Mouse (Mus musculus): ENCODE measurements around the gene Slc9a2. TPM values are rescaled to one million over a fixed set of nuclear protein-coding genes. Genes with fewer than 3 reads are reported as not detected.
"Not testable (repeated sequence)": the region's sequence is repeated elsewhere in the genome, so short reads cannot be mapped to it uniquely, and the experiment has no call there.

Slc9a2 gene
- polyA plus RNA-seq, 1 experiment, result 0.15 TPM

DNA sequence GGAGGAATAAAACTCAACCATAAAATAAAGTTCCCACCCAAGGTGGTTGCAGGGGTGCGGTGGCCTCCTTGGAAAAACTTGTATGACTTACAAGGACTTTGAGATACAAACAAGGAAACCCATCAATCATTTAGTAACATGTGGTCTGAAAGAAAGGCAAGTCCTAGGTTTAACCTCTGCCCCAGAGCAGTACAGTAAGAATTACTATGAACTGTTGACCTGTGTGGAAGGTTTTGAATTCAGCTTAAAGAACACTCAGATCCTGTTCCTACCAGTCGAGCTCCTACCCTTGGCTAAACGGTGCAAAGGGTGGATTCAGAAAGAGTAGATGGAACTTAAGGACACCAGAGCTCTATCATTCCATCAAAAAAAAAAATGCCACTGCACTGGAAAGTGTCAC, 16.1 kb downstream of the Slc9a2 start:
- H3K4me1 ChIP-seq (ENCODE audit: control insufficient read depth, insufficient read depth, low read length), result no peaks in the 10 kb centered on the region
- H3K4me3 ChIP-seq (ENCODE audit: insufficient read depth, low read length), result no peak overlapping the region
- H3K27ac ChIP-seq (ENCODE audit: insufficient read depth, low read depth, low read length), result no peak overlapping the region
- TF ChIP-seq CTCF (IDR thresholded peaks at IDR 0.05; ENCODE audit: low read depth, low read length), result no peak
- no peak for TF ChIP-seq POLR2A (IDR thresholded peaks at IDR 0.05; ENCODE audit: borderline replicate concordance, low read depth, low read length)

DNA sequence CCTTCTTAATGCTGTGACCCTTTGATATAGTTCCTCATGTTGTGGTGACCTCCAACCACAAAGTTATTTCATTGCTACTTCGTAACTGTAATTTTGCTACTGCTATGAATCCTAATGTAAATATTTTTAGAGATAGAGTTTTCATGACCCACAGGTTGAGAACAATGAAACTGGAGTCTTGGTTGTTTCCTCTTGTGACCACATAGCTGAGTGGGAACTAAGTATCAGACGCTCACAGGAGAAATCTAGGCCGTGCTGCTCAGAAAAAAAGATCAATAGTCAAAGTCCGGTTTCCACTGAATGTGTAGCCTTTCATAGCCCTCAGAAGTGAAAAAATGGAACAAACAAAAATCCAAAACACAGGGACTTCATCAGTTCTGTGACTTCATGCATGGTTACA, 24.7 kb downstream of the Slc9a2 start:
- no peak overlapping the region for H3K27ac ChIP-seq (ENCODE audit: insufficient read depth, low read depth, low read length)
- no peaks in the 10 kb centered on the region for H3K4me1 ChIP-seq (ENCODE audit: control insufficient read depth, insufficient read depth, low read length)
- TF ChIP-seq POLR2A (IDR thresholded peaks at IDR 0.05; ENCODE audit: borderline replicate concordance, low read depth, low read length), result no peak
- no peak for TF ChIP-seq CTCF (IDR thresholded peaks at IDR 0.05; ENCODE audit: low read depth, low read length)
- no peak overlapping the region for H3K4me3 ChIP-seq (ENCODE audit: insufficient read depth, low read length)

DNA sequence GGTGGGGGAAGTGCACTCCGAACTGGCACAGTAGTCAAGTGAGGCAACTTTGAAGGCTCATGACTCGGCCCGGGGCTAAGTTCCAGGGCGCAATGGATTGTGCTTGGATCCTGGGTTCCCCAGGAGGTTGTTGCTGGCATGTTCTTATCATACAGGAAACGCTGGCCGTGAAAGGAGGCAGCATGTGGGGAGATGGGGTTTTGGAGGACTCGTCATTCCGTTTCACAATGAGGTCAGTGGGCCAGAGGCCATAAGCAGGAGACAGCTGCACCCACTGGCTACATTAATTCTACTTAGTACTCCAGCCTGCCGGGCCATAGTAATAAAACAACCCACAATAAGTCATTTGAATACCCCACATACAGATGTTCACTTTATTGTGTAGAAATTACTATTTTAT, 34.6 kb downstream of the Slc9a2 start:
- no peak overlapping the region for H3K27ac ChIP-seq (ENCODE audit: insufficient read depth, low read depth, low read length)
- H3K4me1 ChIP-seq (ENCODE audit: control insufficient read depth, insufficient read depth, low read length), result no peaks in the 10 kb centered on the region
- H3K4me3 ChIP-seq (ENCODE audit: insufficient read depth, low read length), result no peak overlapping the region
- TF ChIP-seq POLR2A (IDR thresholded peaks at IDR 0.05; ENCODE audit: borderline replicate concordance, low read depth, low read length), result no peak
- TF ChIP-seq CTCF (IDR thresholded peaks at IDR 0.05; ENCODE audit: low read depth, low read length), result no peak

DNA sequence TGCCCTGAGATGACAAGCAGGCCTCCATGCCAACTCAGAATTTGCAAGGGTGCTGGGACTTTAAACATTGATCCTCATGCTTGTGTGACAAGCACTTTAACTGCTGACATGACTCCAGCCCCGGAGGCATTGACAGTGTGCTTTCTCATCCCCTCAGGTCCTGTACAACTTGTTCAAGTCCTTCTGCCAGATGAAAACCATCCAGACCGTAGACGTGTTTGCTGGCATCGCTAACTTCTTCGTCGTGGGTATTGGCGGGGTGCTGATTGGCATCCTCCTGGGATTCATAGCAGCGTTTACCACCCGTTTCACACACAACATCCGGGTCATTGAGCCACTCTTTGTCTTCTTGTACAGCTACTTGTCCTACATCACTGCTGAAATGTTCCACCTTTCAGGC, 45.7 kb downstream of the Slc9a2 start:
- Histone ChIP-seq H3K4me1 (ENCODE audit: control insufficient read depth, insufficient read depth, low read length) (no peaks in the 10 kb centered on the region), H3K4me3 (ENCODE audit: insufficient read depth, low read length) (no peak overlapping the region), H3K27ac (ENCODE audit: insufficient read depth, low read depth, low read length) (no peak overlapping the region)
- TF ChIP-seq CTCF (IDR thresholded peaks at IDR 0.05; ENCODE audit: low read depth, low read length), result no peak

DNA sequence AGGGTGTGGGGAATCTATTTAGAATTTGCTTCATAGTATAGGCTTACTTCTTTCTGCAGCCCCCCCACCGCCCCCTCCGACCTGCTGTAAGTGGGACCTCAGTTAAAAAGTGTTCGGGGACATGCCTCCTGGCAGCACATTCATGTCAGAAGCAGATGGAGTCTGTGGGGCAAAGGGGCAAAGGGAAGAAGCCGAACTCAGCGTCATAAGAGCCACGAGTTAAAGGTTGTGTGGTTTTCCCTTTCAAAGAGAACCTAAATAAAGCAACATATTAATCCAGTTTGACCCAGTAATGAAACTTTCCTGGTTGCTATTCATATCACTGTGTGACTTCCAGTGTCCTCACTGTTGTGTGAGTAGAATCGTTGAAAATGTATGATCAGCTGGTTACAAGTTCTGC, 47.0 kb downstream of the Slc9a2 start:
- H3K4me1 ChIP-seq (ENCODE audit: control insufficient read depth, insufficient read depth, low read length), result no peaks in the 10 kb centered on the region
- TF ChIP-seq CTCF (IDR thresholded peaks at IDR 0.05; ENCODE audit: low read depth, low read length) (no peak), POLR2A (IDR thresholded peaks at IDR 0.05; ENCODE audit: borderline replicate concordance, low read depth, low read length) (no peak)
- no peak overlapping the region for H3K27ac ChIP-seq (ENCODE audit: insufficient read depth, low read depth, low read length)

DNA sequence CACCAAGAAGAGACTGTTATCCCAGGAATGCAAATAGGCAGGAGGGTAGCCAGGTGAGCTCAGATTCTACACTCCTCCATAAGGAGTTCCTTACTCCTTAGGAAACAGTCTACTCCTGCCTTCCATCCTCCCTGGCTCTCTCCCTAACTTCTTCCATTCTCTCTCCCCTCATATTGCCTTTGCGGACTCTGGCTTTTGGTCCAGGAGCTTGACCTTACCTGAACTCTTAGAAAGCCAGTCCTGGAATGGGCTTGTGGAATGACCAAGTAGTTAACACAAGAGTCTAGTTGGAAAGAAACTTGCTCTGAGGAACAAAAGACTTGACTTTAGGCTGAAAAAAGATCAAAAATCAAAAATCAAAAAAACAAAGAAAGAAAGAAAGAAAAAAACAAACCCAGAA, 48.3 kb downstream of the Slc9a2 start:
- TF ChIP-seq POLR2A (IDR thresholded peaks at IDR 0.05; ENCODE audit: borderline replicate concordance, low read depth, low read length), result no peak
- TF ChIP-seq CTCF (IDR thresholded peaks at IDR 0.05; ENCODE audit: low read depth, low read length), result no peak
- no peak overlapping the region for H3K4me3 ChIP-seq (ENCODE audit: insufficient read depth, low read length)
- H3K4me1 ChIP-seq (ENCODE audit: control insufficient read depth, insufficient read depth, low read length), result no peaks in the 10 kb centered on the region
- no peak overlapping the region for H3K27ac ChIP-seq (ENCODE audit: insufficient read depth, low read depth, low read length)

More for the DNA sequence above, 47.0 kb downstream of the Slc9a2 start:
- no peak overlapping the region for H3K4me3 ChIP-seq (ENCODE audit: insufficient read depth, low read length)

DNA sequence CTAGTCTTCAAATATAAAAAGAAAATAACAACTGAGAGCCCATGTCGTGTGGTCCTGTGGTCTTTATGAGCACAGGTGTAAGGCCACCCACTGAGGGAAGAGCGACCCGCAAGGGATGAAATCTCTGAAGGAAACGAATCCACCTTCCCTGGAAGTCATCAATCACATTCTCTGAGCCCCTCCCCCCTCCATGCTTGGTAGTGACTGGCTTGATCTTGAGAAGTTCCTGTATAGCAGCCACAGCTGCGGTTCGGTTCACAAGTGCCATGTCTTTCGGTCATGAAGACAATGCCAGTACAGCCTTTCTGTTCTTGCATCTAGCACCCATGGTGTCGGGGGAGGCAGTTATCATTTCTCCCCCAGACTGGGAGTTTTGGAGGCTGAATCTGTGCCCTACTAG, 57.3 kb downstream of the Slc9a2 start:
- Histone ChIP-seq H3K27ac (ENCODE audit: insufficient read depth, low read depth, low read length) (no peak overlapping the region), H3K4me1 (ENCODE audit: control insufficient read depth, insufficient read depth, low read length) (no peaks in the 10 kb centered on the region), H3K4me3 (ENCODE audit: insufficient read depth, low read length) (no peak overlapping the region)
- TF ChIP-seq CTCF (IDR thresholded peaks at IDR 0.05; ENCODE audit: low read depth, low read length) (no peak), POLR2A (IDR thresholded peaks at IDR 0.05; ENCODE audit: borderline replicate concordance, low read depth, low read length) (no peak)

DNA sequence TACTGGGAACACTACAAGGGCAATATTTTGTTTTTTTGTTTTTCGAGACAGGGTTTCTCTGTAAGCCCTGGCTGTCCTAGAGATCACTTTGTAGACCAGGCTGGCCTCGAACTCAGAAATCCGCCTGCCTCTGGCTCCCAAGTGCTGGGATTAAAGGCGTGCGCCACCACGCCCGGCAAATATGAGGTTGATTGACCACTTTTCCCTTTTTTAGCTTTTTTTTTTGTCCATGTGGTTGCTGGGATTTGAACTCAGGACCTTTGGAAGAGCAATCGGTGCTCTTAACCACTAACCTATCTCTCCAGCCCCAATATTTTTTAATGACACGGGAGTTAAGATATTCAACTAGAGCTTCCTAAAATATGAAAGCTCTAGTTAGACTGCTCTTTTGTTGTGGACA, 57.9 kb downstream of the Slc9a2 start:
- H3K4me1 ChIP-seq (ENCODE audit: control insufficient read depth, insufficient read depth, low read length), result not testable (repeated sequence)

DNA sequence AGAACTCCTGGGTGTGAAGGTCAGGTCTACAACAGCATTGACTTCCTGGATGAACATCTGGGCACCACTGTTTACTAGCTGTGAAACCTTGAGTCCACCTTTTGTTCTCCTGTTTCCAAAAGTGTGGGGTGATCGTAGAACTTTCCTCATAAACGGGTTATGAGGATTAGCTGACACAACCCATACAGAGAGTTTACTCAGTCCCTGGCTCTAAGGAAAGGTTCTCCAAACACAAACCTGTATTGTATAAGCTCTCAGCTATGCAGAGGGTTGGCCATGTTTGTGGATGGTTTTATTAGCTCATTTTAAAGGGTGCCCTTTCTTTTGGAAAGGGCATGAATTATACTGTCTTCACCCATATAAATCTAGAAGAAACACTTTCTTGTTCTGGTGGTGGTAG, 60.4 kb downstream of the Slc9a2 start:
- no peak overlapping the region for H3K27ac ChIP-seq (ENCODE audit: insufficient read depth, low read depth, low read length)
- TF ChIP-seq POLR2A (IDR thresholded peaks at IDR 0.05; ENCODE audit: borderline replicate concordance, low read depth, low read length), result no peak
- TF ChIP-seq CTCF (IDR thresholded peaks at IDR 0.05; ENCODE audit: low read depth, low read length), result no peak
- no peak overlapping the region for H3K4me3 ChIP-seq (ENCODE audit: insufficient read depth, low read length)
- H3K4me1 ChIP-seq (ENCODE audit: control insufficient read depth, insufficient read depth, low read length), result no peaks in the 10 kb centered on the region

More for the DNA sequence above, 57.9 kb downstream of the Slc9a2 start:
- not testable (repeated sequence) for H3K4me3 ChIP-seq (ENCODE audit: insufficient read depth, low read length); H3K27ac ChIP-seq (ENCODE audit: insufficient read depth, low read depth, low read length)

DNA sequence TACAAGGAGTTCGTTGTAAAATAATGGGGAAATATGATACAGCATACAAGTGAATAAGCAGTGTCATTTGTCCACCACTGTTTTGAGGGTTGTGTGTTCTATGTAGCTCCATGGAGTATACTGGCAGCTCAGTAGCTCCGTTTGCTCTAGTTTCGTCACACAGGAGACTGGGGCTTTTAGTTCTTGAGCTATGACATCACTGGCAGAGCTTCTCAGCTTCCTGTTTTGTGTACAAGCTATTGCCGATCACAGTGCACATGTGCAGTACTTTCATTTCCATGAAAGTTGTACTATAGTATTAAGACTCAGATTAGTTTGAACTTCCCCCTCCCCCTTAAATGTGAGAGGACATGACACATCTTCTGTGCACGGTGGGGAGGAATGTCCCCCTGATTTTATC, 65.7 kb downstream of the Slc9a2 start:
- H3K4me1 ChIP-seq (ENCODE audit: control insufficient read depth, insufficient read depth, low read length), result no peaks in the 10 kb centered on the region
- TF ChIP-seq CTCF (IDR thresholded peaks at IDR 0.05; ENCODE audit: low read depth, low read length), result no peak
- TF ChIP-seq POLR2A (IDR thresholded peaks at IDR 0.05; ENCODE audit: borderline replicate concordance, low read depth, low read length), result no peak
- no peak overlapping the region for H3K4me3 ChIP-seq (ENCODE audit: insufficient read depth, low read length)
- H3K27ac ChIP-seq (ENCODE audit: insufficient read depth, low read depth, low read length), result no peak overlapping the region

DNA sequence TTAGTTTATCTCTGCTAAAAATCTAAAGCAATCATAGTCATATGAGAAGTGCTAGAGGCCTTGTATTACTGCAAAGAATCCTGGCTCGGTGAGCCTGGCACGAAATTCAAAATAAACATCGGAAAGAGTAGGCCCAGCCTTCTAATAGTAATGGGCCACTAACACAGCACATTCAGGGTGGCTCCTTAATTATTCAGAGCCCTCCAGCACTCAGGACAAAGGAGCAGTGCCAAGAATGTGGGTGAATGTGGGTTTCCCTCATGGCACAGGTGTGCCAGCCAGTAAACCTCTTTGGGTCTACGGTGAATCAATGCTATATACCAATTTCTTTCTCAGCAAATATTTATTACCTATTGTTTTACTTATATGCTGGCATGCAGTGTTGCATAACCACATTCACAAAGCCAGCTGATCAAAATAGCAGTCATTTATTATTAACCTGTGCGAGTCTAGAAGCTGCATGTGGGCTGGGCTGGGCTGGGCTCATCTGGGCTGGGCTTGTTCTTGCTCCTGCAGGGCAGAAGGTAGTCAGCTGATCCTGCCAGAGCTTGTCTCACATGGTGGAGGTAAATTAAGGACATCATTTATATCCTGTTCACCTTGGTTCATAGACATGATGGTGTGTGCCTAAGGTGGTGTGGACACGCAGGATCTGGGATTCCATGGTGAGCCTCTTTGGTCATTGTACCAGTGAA, 79.5 kb downstream of the Slc9a2 start:
- no peak for TF ChIP-seq CTCF (IDR thresholded peaks at IDR 0.05; ENCODE audit: low read depth, low read length)
- TF ChIP-seq POLR2A (IDR thresholded peaks at IDR 0.05; ENCODE audit: borderline replicate concordance, low read depth, low read length), result no peak
- Histone ChIP-seq H3K4me1 (ENCODE audit: control insufficient read depth, insufficient read depth, low read length) (no peaks in the 10 kb centered on the region), H3K27ac (ENCODE audit: insufficient read depth, low read depth, low read length) (no peak overlapping the region), H3K4me3 (ENCODE audit: insufficient read depth, low read length) (no peak overlapping the region)

All from bone marrow macrophage, adult 2 months (primary cell).